Mouse (Mus musculus) A20 (cell line): Measurements from ENCODE around the gene Adamts20.

Experiments used
- DNase-seq: peaks from one replicate; pipeline ENCODE4 v3.0.0-alpha.2; 2011; ENCODE audit warnings: low read depth, low spot score

Adamts20 gene

GRCm38 (mm10) chr15:94344317-94344716 is 120.9 kb downstream of the Adamts20 start:
- no peak for DNase-seq

DNA sequence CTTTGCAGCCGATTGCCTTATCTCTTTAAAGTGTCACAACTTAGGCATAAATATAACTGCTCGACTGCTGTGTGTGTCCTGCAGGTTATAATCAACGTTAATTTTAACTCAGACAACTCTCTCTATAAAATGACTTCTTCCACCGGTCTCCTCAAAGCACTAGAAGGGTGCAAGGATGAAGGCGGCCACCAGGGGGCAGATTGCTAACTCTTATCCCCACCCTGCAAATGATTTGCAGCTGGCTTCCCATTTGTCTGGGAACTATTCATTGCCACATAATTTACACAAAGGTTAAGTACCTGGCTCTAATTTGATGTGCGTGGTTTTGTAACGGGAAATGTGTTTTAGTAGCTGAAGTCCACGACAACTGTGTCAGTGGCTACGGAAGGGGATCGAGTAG is 122.9 kb downstream of the Adamts20 start:
- DNase-seq = no peak

DNA sequence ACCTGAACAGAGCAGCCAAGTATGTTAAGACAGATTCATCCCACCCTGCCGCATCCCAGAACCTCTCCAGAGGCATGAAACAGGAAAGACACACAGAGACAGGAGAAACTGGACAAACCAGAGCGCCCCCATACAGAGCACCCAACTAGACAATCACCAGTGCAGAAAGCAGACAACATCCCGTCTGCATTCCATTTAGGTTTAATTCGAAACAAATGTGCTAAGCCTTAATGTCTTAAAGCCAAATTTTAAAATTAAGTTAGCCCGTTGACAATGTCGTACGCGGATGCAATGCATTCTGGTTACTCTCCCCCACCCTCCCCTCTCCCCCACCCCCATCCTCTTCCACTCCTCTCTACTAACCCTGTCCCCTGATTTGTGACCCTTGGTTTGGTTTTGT is 126.2 kb downstream of the Adamts20 start:
- DNase-seq = no peak

GRCm38 (mm10) chr15:94334586-94334985 is 130.6 kb downstream of the Adamts20 start:
- DNase-seq = no peak

- no peak for DNase-seq
Observed at GRCm38 (mm10) chr15:94326626-94327025, 138.6 kb downstream of the Adamts20 start.

- DNase-seq = no peak
Observed at GRCm38 (mm10) chr15:94325509-94326181, 139.6 kb downstream of the Adamts20 start.

DNA sequence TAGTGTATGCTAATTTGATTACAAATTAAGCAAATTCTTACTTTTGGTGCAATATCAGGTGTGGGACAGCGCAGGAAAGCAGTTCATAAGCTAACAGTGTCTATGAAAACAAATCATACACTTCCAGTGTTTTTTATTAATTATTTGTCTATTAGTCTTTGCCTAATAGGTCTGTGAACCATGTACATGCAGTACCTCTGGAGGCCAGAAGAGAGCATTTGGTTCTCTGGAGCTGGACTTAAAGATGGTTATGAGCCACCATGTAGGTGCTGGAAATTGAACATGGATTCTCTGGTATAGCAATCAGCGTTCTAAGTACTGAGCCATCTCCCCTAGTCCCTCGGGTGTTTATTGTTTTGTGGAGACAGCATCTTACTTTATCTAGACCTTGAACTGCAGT is 149.0 kb downstream of the Adamts20 start:
- DNase-seq = no peak

GRCm38 (mm10) chr15:94309689-94310088 is 155.5 kb downstream of the Adamts20 start:
- no peak for DNase-seq

GRCm38 (mm10) chr15:94307888-94308287 is 157.3 kb downstream of the Adamts20 start:
- DNase-seq = no peak

DNA sequence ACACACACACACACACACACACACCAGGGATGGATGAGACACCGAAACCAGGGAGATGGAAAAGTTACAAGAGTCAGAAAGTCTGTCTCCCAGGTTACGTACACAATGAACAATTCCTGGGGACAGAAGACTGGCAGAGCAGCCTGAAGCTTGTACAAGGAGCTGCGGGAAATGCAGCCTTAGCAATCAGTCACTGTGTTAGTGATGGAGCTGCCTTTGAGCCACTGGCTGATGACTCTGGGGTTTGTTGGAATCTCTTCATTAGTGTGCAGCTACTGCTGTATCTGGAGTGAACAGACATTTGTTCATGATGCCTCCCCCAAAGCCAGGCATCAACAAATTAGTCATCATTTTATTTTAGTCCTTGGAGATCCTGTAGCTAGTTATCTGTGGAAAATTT is 162.1 kb downstream of the Adamts20 start:
- DNase-seq = no peak

DNA sequence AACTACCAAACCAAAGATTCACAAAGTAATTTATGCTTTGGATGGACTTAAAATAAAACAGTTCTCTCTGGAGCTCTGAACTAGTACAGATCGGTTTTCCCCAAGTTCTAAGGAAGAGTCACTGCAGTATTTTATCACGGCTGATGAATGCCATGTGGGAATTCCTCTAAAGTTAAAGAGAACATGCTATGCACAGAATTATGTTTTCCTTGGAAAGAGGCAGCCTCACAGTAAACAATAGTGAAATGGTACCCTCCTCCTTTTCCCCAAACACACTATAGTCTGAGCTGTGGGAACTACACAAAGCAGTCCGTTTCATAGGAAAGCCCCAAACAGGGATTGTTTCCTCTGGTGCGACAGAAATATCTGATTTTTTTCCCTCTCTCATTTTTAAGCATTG is 171.1 kb downstream of the Adamts20 start:
- DNase-seq = no peak

DNA sequence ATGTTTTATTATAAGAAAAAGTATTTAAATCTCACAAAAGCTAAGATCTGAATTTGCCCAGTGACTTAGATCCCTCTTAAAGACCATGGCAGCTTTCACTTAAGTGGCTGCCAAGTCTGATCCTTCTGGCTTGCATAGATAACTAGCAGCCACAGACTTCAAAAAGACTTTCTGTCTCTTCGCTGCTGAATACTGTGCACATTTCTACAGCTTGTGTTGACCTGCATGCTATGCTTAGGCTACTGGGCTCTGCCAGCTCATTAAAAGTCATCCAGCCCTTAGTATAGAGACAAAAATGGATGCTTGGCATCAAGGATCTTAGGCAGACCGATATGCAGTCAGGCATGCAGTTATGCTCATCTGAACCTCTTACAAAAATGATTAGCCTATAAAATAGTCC is 177.2 kb downstream of the Adamts20 start:
- no peak for DNase-seq

DNA sequence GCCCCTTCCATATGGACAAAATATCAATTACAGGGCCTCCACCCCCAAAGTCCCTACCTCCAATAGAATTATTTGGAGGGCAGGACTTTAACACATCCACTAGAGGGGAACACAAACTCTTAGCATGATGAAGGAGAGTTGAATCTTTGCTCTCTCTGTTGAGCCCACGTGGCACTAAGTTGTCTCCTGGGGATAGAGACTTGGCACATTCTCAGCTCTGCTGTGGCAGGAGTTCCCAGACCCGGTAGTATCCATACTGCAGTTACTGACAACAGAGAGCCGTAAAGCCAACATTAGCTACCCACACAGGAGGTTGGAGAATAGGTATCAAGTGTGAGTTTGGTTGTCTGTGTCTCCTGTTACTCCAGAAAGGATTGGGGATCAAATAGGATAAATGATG is 177.7 kb downstream of the Adamts20 start:
- DNase-seq = no peak

DNA sequence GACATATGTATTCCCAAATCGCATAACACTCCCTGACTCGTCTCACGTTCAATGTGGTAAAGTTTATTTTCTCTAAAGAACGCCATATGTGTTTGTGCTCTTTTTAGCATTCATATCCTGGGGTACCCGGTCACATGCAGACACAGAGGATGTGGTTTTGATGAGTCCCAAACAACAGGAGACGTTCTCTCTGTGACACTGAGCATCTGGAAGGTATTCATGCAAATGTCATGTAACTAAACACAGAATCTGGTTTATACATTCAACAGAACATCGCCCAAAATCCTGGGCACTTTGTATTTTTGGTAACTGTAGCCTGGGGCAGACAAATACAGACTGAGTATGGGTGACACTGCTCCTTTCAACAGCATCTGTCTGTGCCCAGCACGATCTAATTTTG is 188.8 kb downstream of the Adamts20 start:
- DNase-seq = no peak

DNA sequence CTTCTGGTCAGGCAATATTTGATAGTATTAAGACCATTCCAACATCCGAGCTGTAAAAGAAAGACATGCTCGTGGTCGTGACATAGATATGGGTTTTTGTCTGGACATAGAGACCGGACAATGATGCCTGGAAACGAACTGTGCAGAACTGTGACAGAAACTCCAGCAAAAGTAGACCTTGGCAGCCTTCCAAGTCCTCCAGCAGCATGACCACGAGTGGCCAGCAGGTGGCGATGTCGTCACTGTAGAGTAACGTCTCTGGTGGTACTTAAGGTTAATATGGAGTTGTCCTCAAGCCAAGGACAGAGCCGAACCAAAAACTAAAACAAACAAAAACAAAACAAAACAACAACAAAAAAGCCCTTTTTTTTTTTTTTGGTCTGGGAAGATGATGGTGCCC is 199.6 kb downstream of the Adamts20 start:
- peak; percentile 8 for DNase-seq

GRCm38 (mm10) chr15:94264497-94264879 is 200.7 kb downstream of the Adamts20 start:
- DNase-seq = no peak

GRCm38 (mm10) chr15:94263866-94264496 is 201.2 kb downstream of the Adamts20 start:
- no peak for DNase-seq

- DNase-seq = no peak
Observed at GRCm38 (mm10) chr15:94263241-94263640, 202.0 kb downstream of the Adamts20 start.

DNA sequence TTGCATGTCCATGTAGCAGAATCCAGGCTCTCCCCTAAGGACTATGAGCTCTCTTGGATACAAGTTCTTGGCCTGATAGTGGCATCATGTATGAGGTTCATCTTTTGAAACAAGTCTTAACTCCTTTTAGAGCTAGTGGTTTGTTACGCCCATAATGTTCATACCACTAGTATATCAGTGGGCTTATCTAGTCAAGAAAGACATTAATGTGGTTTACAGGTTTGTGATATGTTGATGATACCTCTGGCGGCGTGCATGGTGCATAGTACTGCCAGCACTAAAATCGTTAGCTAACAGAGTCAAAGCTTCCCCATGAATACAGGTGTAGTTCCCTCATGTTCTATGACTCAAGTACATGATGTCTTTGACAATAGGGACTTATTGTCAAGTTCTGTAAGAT is 205.7 kb downstream of the Adamts20 start:
- DNase-seq = no peak

GRCm38 (mm10) chr15:94255538-94255937 is 209.7 kb downstream of the Adamts20 start:
- no peak for DNase-seq

- no peak for DNase-seq
Observed at GRCm38 (mm10) chr15:94254861-94255516, 210.2 kb downstream of the Adamts20 start.

DNA sequence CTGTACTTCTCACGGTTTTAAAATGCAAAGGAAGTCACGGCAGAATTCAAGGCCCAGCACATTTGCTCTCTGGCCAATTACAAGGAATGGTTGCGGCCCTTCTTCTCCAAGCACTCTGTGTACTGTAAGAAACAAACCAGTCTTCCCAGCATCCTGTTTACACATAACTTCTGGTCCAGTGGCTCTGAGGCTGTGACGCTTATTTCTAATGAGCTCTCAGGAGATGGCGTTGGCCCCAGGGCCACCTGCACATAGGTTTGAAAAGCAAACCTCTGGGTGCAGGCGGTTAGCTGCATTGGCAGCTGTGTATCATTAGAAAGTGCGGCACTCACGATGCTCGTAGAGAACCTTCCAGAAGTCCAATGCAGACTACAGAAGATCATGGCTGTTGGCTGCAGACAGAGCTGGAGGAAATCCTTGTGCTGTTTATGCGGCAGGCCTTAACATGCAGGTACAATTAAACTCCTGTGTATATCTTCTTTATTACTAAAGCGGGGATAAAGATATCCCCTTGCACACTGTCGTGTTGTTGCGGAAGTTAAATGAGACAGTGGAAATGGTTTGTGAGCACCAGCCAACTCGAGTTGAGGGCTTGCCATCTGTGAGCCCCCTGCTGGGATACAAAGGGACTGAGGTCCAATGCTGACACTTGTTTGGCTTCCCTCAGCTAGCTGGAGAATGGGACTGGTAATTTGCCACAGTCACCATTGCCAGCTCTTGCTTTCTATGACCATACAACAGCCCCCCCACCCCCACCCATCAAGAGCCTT is 210.9 kb downstream of the Adamts20 start:
- DNase-seq = no peak
